Mouse (Mus musculus) lung, adult 18-20 months (tissue): ENCODE results near the gene Dok7.

Experiments used
- DNase-seq, 2 experiments: peaks; one replicate each; pipeline ENCODE4 v3.0.0; 2022; ENCODE audit warnings: mixed read lengths in 2 of 2

Dok7 gene

DNA sequence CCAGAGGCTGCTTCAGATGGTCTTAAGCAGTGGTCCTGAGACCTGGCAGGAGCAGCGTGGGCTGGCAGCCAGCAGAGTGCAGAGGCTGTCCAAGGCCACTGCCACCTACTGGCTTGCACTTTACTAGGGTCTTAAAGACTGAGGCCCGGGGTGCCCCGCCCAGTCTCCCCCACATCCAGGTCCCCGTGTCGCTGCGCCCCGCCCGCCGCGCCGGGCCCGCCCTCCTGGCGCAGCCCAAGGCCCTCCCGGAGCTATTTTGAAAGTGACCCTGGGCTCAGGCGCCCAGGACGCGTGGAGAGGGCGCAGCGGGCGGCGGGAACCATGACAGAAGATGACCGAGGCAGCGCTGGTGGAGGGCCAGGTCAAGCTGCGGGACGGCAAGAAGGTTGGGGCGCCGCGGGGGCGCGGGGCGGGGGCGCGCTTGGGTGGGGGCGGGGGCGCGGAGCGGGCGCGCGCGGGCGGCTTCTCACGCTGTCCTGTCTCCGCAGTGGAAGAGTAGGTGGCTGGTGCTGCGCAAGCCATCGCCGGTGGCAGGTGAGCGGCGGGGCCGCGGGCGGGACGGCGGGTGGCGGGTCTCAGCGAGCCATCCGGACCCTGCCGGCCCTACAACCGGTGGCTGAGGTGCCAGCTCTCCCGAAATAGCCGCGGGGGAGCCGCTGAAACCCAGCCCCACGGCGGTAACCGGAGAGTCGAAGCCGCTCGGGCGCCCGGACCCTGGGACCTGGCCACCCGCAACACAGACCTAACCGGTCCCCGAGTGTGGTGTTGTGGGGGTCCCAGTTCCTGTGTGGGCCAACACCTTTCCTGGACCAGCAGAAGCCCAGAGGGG, at the start of gene Dok7:
TSS of gene Dok7 (plus strand) at position 163 of the 829 bp plus-strand sequence.
- DNase-seq = peak; percentile 35 to 61

DNA sequence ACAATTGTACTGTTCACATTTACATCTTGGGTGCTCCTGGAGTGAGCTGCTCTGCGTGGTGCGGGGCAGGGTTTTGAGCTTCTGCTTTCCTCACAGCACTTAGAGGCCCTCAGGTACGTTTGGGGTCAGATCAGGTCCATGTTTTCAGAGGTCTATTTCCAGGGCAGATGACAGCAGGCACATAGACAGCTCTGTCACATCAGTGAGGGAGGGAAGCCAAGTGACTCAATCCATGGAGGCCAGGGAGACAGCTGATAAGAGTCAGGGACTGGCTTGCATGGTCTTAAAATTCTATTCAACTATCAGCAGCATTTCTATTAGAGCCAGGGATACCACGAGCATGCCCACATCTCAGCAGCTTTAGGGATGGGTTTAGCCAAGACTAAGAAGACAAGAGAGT, 47.4 kb upstream of the Dok7 start:
- no peak for DNase-seq

DNA sequence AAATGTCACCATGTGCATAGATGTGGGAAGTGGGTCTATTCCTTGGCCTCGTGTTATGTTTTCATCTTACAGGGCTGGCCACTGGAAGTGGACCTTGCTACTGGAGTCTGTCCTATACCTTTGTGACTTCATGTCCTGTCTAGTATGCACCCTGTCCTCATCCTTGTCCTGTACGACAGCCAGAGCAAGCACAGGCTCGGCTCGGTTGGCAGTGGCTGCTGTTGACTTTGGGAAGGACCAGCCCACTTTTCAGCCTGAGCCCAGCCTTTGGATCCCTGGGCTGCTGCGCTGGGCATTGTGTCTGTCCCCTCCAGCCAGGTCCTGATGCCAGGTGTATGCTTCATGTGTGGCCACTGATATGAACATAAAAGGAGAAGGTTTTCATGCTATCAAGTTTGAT, 45.9 kb upstream of the Dok7 start:
- DNase-seq = no peak

DNA sequence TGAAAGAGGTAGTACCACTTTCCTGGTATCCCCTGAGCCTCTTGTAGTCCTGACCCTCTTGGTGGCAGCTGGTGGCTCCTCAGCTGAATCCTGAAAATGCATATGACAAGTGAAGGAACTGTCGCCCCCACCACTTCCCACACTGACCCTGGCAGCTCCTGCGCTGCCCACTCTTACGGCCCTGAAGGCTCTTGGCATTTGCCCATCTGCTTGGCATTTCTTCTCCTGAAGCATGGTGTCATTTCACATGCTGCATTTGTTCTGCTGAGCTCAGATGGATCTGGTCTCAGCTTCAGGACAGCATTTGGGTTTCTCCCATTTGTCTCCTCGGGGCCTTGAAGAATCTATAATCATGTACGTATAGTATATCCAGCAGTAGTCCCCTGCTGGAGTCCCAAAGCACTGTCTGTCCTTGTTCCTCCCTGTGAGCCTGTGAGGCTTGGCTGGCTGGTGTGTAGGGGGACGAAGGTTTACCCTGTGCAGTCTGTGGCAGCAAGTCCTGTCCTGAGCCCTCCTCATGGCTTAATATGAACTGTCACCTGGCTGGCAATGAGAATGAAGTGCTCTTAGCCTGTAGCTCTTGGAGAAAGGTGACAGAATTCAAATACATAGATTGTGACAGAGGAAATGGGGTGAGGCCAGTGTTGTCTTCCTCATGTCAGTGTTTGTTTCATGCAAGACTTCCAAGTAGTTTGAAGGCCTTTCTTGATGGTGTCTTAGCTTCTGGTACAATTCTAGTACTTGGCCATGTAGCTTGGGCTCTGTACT, 45.2 kb upstream of the Dok7 start:
- DNase-seq = no peak

DNA sequence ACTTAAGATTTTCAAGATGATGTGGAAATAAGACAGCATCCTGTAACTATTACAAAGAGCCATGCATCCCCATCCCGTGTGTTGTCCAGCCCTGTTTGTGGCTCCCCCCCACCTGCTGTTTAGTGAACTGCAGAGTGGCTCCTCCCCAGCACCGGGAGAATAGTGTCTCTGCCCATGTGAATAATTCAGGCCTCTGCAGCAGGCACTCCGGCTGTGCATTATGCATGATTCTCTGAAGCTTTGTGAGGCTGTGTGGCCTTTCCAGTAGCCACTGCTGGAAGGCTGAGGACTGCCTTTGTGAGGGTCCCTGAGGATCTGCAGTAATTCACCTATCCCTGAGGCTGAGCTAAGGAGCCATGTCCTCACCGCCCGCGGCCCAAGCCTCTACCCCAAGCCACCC, 42.5 kb upstream of the Dok7 start:
- DNase-seq = no peak

DNA sequence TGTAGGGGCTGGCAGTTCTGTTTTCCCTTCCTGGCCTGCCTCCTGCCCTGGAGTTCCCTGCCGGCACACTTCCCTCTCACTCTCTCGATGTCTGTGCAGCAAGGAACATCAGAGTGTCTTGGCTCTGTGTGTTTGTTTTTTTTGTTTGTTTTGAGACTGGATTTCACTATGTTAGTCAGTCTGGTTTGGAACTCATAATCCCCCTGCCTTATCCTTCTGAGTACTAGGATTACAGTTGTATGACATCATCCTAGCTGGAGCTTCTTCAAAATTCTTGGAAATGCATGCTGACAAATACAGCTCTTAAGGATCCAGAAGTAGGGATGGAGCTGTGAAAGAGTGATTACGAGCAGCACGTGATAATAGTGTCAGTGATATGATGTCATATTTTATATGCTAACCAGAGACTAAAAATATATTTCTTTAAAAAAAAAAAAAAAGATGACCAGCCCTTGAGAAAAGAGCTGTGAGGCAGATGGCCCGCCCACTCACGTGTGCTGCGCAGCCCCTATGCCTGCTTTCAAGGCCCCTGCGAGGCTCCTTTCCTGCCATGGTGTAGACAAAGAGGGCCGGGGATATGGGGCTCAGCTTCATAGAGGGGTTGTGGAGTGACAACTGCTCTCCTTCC, 36.8 kb upstream of the Dok7 start:
- no peak for DNase-seq

DNA sequence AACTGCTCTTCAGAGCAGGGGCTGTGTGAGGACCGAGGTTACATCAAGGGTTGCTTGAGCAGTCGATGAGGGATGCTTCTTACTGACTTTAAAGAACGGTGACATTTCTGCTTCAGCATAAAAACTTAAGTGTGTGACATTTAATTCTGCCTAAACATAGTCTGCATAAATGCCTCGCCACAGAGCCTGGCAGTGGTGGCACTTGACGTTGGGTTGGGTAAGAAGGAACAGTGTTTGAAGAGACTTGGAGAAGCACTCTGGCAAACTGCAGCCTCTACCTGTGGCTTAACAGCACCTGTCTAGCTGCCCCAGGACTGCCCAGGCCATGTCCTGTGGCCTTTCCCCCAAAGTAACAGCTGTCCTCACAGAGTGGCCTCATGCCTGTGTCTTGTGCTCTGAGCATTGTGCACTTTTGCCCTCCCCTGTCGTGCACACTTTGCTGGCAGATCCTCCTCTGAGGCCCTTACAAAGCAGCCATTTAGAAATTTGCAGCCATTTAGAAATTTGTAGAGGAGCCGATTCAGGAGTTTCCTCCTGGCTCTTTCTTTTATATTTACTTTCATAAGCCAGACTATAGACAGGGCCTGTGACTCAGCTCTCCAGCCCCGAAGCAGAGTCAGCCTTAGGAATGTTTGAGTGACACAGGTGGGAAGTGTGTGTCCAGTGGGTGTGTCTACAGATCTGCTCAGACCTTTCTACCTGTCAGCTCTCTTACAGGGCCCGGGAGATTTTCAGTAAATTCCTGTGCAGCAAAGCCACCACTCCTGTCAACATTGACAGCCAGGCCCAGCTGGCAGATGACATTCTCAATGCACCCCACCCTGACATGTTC, 35.9 kb upstream of the Dok7 start:
- peak in 1 of 2 experiments; percentile 35 for DNase-seq

DNA sequence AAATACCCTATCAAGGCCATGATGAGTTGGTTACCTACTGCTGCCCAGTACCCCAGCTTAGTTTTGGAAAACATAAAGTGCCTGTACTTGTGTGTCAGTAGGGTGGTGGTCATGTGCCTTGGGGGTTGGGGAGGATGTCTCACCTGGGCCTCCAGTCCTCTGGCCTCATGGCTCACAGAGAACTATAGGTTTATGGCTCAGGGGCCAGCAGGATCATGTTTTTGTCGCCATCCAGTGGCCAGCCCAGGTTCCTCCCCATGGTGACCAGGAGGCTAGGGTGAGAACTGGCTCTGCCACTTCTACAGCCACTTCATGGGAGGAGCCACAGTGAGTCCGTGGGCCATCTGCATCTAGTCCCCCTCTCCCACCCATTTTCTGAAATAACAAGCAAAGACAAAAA, 31.6 kb upstream of the Dok7 start:
- peak; percentile 63 to 78 for DNase-seq

DNA sequence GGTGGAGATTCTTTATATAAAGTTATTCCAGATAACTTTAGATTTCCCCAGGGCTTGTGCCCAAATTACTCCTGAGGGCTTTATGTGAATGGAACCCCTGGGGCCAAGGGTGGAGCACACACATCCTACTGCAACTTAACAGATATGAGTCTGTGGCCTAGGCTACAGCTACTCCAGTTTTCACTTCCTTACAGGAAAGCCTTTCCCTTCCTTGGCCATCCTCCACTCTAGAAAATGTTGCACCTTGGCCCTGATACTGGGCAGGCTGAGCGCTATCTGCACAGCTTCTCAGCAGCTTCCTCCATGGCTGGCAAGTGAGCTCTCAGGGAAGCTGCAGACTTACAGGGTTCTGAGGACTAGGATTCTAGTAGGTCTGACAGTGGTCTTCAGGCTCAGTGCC, 27.3 kb upstream of the Dok7 start:
- no peak for DNase-seq

DNA sequence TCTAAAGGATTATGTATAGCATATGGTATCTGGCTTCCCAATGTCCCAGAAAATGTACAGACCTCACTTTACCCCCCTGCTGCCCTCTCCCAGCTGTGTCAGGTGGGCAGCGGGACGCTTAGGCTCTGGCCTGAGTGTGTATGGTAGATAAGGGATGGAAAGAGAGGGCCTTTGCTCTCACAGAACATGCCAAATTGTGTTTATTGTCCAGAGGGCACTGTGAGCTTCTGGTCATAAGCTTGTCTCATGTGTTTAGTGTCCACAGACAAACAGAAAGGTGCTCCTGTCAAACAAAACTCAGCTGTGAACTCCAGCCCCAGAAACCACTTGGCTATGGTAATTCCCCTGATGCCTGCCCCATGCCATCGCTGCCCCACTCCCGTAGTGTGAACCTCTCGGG, 26.8 kb upstream of the Dok7 start:
- no peak for DNase-seq

DNA sequence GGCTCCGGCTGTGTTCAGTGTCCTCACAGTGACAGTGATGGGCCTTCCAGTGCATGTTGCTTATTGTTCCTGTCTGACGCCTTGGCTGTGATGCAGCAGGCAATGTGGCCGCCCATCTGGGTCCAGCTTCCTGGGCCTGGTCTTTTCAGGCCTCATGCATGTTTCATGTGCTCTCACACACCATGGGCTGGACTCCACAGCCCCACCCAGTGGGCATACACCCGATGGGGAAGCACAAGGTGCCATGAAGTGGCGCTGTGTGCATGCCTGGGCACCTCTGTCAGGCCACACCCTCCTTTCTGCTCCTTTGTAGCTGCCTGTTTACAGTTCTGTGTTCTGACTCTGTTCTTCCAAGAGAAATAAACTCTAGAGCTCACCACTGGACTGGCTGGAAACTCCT, 23.5 kb upstream of the Dok7 start:
- peak; percentile 32 to 72 for DNase-seq

DNA sequence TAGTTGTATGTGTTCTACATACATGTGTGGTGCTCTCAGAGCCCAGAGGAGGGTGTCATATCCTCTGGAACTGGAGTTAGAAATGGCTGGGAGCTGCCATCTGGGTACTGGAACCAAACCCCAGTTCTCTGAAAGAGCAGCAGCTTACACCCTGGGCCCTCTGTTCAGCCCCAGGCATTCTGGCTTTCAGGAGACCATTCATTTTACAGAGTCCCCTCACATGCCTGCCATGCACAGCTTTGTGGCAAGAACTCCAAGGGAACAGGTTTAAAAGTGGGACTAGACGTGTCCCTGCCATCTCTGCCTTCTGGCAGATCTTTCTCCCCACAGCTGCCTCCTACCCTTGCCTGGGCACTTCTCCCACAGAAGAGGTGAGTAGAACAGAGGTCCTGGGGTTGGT, 22.9 kb upstream of the Dok7 start:
- DNase-seq = no peak

DNA sequence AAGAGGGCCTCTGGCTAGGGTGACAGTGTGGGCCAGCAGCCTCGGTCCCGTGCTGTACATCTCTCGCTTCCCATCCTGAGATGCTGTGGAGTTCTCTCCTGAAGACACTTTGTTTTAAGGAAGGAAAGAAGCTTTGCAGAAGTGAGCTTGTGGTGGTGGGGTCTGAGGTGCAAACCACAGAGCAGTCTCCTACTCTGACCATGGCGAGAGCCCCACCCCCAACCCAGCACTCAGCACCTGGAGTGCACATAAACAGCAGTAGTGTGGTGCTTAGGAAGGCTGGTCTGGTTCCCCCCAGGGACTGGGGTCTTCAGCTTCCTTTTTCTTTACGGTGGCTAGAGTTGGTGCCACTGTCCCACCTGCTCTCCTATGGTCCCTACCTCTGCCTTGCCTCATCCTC, 21.4 kb upstream of the Dok7 start:
- DNase-seq = no peak

DNA sequence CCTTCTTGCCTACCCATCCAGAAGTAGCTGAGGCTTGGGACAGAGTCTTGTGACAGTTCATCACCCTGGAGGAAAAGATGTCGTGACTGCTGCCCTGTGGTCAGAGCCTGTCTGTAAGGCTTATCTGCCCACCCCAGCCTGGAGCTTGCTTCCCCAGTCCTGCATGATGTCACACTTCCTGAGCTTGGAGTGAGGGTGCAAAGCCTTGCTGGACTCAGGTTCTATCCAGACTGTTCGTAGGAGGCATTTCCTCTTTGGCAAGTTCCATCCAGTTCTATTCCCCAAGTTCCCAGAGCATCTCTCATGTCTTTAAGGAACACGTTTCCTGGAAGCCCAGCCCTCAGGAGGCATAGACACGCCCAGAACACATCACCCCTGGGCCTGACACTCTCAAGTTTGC, 20.8 kb upstream of the Dok7 start:
- peak; percentile 34 to 53 for DNase-seq

DNA sequence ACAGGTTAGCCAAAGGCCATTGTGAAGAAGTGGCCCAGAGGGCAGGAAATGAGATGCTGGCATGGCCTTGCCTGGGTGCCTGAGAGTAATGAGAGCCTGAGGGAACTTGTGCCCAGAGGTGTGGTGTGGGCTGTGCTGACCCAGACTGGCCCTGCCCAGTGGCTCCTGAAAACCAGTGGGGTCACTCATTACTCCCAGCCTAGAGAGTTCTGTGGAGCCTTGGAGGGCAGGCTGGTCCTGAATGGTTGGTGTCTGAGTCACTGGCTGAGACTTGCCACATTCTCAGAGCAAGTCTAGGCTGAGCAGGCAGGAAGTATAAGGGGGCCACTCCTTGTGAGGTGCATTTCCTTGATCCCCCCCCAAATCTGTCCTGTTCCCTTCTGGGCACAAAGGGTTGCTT, 19.1 kb upstream of the Dok7 start:
- peak in 1 of 2 experiments; percentile 38 for DNase-seq

DNA sequence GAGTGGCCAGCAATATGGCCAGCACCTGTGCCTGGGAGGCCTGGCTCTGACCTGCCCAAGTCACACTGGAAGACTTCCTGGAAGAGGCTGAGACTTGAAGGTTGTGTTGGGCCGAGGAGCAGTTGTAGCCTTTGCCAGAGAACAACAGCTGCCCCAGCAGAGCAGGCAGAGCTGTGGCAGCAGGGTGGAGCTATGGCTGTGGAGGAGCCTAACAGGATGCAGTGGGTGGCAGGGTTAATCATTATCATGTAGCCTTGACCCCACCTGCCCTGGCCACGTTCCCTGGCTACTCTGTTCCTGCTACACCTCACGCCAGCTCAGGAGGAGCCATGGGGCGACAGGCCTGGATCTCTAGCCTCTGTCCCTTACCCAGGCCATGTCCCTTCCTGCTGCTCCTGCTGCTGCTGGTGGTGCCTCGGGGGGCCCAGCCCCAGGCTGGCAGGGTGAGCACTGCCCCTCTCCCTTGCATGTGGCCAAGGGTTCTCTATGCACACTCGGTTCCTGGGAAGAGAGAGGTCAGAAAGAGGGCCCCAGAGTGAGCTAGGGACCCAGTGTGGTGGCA, 15.2 kb upstream of the Dok7 start, which contains the start of gene Hgfac:
TSS of gene Hgfac (plus strand) at position 242 of the 562 bp plus-strand sequence.
- peak; percentile 34 to 52 for DNase-seq

DNA sequence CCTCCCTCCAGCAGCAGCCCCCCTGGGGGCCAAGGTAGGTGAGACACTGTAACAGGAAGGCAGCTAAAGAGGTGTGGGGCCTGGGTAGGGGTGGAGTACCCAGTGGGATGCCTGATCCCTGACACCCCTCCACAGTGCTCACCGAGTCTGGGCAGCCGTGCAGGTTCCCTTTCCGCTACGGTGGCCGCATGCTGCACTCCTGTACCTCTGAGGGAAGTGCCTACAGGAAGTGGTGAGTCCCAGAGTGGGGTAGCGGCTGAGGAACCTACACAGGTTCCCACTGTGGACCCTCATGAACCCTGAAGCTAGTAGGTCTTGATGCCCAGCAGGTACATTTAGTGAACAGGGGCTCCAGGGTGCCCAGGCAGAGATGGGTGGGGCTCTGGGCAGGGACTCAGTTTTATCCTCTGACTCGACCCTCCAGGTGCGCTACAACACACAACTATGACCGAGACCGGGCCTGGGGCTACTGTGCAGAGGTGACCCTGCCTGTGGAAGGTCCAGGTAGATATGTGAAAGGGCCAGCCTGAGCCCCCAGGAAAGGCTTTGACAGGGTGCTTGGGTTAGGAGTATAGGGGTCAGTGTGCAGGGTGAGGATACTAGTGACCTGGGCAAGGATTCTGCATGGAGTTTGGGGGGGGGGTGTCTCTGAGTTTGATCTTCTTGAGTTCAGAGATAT, 14.0 kb upstream of the Dok7 start:
- no peak for DNase-seq

DNA sequence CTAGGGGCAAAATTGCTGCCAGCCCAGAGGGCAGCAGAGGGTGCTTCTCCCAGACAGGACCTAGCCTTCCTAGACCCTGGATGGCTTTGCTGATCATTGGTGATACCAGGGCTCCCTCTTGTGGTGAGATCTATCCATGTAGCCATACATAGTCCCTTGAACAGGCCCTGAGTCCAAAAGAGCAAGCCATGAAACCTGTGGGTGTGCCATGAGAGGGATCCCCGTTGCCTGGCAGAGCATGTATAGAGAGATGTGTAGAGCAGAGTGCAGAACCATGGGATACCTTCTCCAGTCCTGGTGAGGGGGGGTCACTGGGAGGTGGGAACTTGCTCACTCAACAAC, 13.5 kb upstream of the Dok7 start:
- peak; percentile 61 to 81 for DNase-seq

DNA sequence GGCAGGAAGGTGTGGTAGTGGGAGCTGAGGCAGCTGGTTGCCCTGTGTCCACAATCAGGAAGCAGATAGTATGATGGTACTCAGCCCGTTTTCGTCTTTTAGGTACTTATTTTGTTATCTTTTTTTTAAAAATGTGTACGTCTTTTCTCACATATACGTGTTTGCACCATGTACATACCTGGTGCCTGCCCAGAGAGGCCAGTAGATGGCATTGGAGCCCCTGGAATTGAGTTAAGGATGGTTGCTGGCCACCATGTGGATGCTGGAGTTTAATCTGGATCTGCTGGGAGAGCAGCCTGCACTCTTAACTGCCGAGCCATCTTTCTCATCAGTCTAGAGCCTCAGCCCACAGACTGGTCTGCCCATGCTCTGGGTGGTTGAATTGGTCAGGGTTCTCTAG, 6.0 kb upstream of the Dok7 start:
- no peak for DNase-seq

DNA sequence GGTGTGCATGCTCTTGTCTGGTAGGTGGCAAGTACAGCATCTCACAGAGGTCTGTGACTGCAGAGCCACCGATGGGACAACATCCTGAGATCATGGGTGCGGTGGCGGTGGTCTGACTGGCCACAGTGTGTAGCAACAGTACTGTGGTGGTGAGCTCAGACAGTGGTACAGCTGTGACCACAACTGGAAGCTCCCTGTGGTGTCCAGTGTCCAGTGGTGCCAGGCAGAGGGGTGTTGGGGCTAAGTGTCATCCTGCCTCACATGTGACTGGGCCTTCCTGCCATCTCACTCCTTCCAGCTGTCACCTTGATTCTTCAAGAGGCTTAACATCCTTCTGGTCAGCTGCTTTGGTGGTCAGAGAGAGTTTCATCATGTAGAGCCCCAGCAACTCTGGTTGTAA, 1.9 kb upstream of the Dok7 start:
- DNase-seq = no peak

DNA sequence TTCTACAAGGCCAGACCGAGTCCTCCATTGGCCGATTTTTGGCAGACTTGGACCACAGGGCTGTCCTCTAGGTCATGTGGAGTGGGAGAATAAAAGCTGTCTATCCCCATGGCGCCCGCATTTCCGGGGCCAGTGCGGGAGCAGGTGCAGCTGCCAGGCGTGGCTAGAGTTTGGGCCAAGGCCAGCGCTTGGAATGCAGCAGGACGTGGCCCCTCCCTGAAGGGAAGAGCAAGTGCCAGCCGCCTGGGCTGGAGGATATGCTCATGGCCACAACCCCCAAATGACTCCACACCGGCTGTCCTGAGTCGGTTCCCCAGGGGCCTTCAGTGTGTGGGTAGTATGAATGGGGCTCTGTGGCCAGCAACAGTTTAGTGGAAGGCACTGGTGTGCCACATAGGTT, 1.5 kb upstream of the Dok7 start:
- DNase-seq = peak; percentile 57 to 80

DNA sequence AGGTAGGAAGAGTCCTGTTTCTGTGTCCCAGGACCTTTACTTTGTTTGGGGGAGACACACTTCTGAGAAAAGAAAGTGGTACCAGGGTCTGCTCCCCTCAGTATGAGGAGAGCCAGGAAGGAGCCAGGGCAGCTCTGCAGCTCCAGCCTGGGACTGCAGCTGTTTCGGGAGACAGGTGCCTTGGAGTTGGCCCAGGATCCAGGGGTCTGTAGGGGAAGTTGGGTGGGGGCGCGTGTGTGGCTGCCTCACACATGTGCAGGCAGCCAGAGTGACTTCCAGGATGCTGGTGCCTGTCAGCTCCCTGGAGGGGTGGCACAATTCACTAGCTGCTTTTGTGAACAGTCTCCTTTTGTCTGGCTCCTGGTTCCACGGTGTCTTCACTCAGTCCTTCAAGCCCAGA, 1.0 kb downstream of the Dok7 start:
- DNase-seq = no peak
